Mouse (Mus musculus) hematopoietic stem cell, adult 5-6 weeks (primary cell): ENCODE results near the gene Sh3gl3. TPM values are rescaled to one million over a fixed set of nuclear protein-coding genes. Genes with fewer than 3 reads are reported as not detected.
"Not testable (repeated sequence)": the region's sequence is repeated elsewhere in the genome, so short reads cannot be mapped to it uniquely, and the experiment has no call there.

Experiments used
- ATAC-seq, 2 experiments: fragments of 125-278 bp in 1 of 2; replicated peaks in 1 of 2; 2 replicates each; pipeline ENCODE4 v1.8.0; 2016 to 2017; ENCODE audit warnings: inconsistent platforms in 2 of 2, mild to moderate bottlenecking in 2 of 2, moderate number of reproducible peaks in 2 of 2, low read depth in 1 of 2, moderate TSS enrichment in 1 of 2; ENCODE audit not compliant: low FRiP score in 2 of 2, poor library complexity in 2 of 2, severe bottlenecking in 2 of 2, insufficient read depth in 1 of 2, low TSS enrichment in 1 of 2
- total RNA-seq: library from RNA; stranded (forward); fragments of 172-1452, 232-1000 nt; gene quantifications from 2 replicates; pipeline ENCODE4 v1.2.3, GENCODE M21; 2017

Sh3gl3 gene
- total RNA-seq, 1 experiment from 2014 or later = 2.0 TPM

DNA sequence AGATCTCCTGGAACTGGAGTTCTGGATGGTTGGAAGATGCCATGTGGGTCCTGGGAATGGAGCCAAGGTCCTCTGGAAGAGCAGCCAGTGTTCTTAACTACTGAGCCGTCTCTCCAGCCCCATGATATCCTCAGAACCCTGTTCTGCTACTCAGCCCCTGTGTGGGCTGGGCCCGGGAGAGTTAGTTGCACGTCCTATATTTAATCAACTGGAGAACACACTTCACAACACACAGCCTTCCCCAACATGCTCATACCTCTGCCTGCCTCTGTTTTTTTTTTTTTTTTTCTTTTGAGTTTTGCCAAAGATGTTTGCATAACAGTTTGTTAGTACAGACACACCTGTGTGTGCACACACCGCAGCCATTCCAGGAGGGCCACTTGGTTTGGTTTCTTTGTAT lies 91.7 kb downstream of the Sh3gl3 start:
- ATAC-seq = no peak

DNA sequence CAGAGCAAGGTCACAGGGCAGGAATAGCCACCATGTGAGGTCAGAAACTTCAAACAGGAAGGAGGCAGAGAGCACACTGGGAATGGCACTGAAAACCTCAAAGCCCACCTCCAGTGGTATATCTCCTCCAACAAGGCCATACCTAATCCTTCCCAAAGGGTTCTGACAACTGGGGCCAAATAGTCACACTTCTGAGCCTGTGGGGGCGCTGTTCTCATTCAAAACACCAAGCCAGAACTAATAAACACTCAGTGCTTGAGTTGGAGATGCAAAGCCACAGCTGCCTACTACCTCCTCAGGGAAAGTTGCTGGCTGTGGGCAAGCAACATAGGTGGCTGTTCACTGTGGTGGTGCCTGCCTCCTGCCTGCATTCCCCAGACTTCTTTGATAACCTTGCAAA lies 96.3 kb downstream of the Sh3gl3 start:
- no peak for ATAC-seq

GRCm38 (mm10) chr7:82271742-82272141 lies 98.1 kb downstream of the Sh3gl3 start:
- no peak for ATAC-seq

- ATAC-seq = not testable (repeated sequence)
These were observed 99.2 kb downstream of the Sh3gl3 start for GRCm38 (mm10) chr7:82272875-82273274.

DNA sequence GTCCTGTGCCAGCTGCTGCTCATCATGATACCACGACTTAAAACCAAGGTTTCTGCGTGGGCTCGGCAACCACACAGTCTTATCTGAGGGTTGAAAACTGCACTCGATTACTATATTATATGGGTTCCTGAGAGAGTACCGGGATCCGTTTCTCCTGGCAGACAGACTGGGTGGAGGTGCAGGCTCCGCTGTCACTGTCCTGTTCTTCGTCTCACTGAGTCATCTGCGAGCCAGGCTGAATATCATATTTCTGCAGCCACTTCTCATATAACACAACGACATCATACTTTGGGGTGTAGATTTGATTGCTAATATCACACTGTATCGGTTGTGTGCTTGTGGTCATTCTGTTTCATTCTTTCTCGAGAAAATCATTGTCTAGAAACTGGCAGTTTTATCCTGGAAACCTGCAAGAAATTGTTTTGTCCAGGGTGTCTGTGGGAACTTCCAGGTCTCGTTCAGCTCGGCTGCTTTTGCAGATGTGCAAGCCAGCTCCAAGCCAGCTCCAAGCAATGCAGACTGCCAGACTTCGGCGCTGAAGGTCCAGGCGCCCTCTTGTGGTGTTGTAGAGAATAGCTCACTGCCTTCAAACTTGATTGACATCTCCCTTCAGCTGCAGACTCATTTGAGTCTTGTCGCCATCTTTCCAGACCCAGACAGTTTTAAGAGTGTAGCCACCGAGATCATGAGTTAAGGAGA lies 100.5 kb downstream of the Sh3gl3 start:
- ATAC-seq = peak; percentile 42 to 47; a peak in 2 of 4 replicates

GRCm38 (mm10) chr7:82274975-82275374 lies 101.3 kb downstream of the Sh3gl3 start:
- no peak for ATAC-seq

GRCm38 (mm10) chr7:82275529-82276204 lies 102.0 kb downstream of the Sh3gl3 start:
- no peak for ATAC-seq

DNA sequence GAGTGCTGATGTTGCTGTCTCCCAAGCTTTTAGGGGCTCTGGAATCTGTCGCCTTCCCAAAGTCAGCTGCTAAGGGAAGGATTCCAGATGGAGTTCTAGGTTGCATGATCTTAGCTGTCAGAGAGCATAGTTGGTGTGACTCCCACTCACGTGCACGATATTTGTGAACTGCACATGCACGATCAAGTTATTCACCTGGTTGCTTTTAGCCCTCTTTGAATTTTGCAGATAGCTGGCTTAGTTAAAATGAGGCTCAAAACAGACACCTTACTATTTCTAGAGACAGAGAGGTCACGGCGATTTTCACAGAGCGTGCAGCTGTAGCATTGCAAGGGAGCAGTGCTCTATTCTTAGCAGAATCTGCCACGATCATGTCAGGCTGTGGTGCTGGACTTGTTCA lies 108.4 kb downstream of the Sh3gl3 start:
- ATAC-seq = no peak

GRCm38 (mm10) chr7:82282464-82282863 lies 108.8 kb downstream of the Sh3gl3 start:
- ATAC-seq = no peak

DNA sequence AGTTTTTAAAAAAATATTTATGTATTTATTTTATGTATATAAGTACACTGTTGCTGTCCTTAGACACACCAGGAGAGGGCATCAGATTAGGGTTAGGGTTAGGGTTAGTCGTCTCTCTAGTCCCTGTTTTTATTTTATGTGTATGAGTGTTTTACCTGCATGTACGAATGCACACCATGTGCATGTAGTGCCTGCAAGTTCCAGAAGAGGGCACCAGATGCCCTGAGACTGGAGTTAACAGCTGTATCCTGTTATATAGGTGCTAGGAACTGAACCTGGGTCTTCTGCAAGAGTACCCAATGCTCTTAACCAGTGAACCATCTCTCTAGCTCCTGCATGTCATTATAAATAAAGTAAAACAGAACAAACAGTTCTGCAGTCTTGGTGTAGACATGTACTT lies 113.6 kb downstream of the Sh3gl3 start:
- no peak for ATAC-seq

GRCm38 (mm10) chr7:82293441-82293840 lies 119.8 kb downstream of the Sh3gl3 start:
- peak; percentile 69 to 84 for ATAC-seq

DNA sequence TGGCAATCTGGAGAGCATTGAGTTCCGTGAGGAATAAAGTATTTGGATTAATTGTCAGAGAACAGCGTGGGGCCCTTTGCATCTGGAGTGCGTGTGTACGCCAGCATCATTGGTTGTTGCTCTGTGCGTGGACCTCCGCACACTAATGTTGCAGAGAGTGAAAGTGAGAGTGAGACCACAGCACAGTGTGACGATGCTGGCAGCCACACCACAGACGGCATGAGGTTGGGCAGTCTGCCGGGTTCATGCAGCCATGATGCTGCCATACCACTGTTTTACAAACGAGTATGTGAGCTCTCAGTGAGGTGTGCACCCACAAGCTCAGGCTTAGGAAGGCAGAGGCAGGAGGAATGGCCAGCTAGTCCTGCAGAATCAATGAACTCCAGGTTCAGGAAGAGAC lies 120.4 kb downstream of the Sh3gl3 start:
- peak in 1 of 2 experiments; percentile 44; a peak in 1 of 4 replicates for ATAC-seq

DNA sequence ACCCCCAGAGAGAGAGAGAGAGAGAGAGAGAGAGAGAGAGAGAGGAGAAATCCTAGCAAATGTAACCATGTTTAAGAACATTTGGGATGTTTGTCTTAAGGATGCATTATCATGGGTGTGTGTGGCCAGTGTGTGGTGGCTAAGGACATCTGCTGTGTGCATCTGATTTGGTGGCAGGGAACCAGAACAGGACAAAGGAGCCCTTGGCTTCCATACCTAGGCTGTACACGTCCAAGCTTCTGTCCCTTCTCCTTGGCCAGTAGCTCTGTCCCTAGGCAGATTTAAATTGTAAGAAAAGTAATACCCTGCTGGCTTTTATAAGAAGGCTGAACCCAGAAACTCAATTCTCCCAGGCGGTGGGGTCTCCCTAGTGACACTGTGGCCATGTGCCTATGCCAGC lies 121.0 kb downstream of the Sh3gl3 start:
- no peak for ATAC-seq

- no peak for ATAC-seq
These were observed 134.8 kb downstream of the Sh3gl3 start for GRCm38 (mm10) chr7:82308398-82308797.

- no peak for ATAC-seq
These were observed 144.9 kb downstream of the Sh3gl3 start for GRCm38 (mm10) chr7:82318515-82318914.

DNA sequence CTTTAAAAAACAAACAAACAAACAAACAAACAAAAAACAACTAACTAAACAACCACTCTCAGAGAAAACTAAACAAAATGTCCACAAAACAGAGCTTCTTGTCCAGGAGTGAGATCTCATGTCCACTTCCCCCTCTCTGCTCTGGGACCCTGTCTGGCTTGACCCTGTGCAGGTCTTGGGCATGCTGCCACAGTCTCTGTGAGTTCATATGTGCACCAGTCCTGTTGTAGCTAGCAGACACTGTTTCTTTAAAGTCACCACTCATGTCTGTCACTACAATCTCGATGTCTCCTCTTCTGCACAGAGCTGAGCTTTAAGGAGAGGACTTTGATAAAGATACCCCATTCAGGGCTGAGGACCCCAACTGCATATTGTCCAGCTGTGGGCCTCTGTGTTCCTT lies 153.0 kb downstream of the Sh3gl3 start:
- no peak for ATAC-seq

GRCm38 (mm10) chr7:82327201-82327600 lies 153.6 kb downstream of the Sh3gl3 start:
- ATAC-seq = no peak

- no peak for ATAC-seq
These were observed 154.2 kb downstream of the Sh3gl3 start for GRCm38 (mm10) chr7:82327881-82328280.

- no peak for ATAC-seq
These were observed 156.2 kb downstream of the Sh3gl3 start for GRCm38 (mm10) chr7:82329831-82330230.
